Mouse (Mus musculus) lung, embryonic 15.5 days (tissue): Measurements from ENCODE around the gene Rps27l. TPM values are rescaled to one million over a fixed set of nuclear protein-coding genes. Genes with fewer than 3 reads are reported as not detected.
"Not testable (repeated sequence)": the region's sequence is repeated elsewhere in the genome, so short reads cannot be mapped to it uniquely, and the experiment has no call there.

ENCODE experiments used
- ATAC-seq: fragments of 200-750 bp; cut with Nextera tagmentation; 2 replicates; pipeline ENCODE4 v1.8.0; 2017; ENCODE audit warnings: moderate number of reproducible peaks, borderline replicate concordance; ENCODE audit not compliant: low FRiP score, low TSS enrichment; ENCODE audit errors: extremely low read depth
- H3K27ac ChIP-seq: fragments of 300-500 bp; sonication (generic); 2 replicates; pipeline ENCODE4 v1.5.1; 2015; ENCODE audit warnings: moderate library complexity, mild to moderate bottlenecking, inconsistent platforms
- H3K27me3 ChIP-seq: fragments of 300-500 bp; sonication (generic); 2 replicates; pipeline ENCODE4 v1.6.1; 2015; ENCODE audit warnings: inconsistent platforms
- H3K36me3 ChIP-seq: fragments of 300-500 bp; sonication (generic); 2 replicates; pipeline ENCODE4 v1.6.1; 2015; ENCODE audit warnings: inconsistent platforms
- H3K4me1 ChIP-seq: fragments of 300-500 bp; sonication (generic); 2 replicates; pipeline ENCODE4 v1.6.1; 2015; ENCODE audit warnings: inconsistent platforms
- H3K4me2 ChIP-seq: fragments of 300-500 bp; sonication (generic); 2 replicates; pipeline ENCODE4 v1.6.1; 2015; ENCODE audit warnings: inconsistent platforms, mild to moderate bottlenecking, moderate library complexity
- H3K4me3 ChIP-seq: fragments of 300-500 bp; sonication (generic); 2 replicates; pipeline ENCODE4 v1.5.1; 2015; ENCODE audit warnings: mild to moderate bottlenecking, inconsistent platforms
- H3K9ac ChIP-seq: fragments of 300-500 bp; sonication (generic); 2 replicates; pipeline ENCODE4 v1.6.1; 2015; ENCODE audit warnings: inconsistent platforms
- H3K9me3 ChIP-seq: fragments of 300-500 bp; sonication (generic); 2 replicates; pipeline ENCODE4 v1.6.1; 2016; ENCODE audit warnings: inconsistent platforms
- WGBS: fragments of 180-500 bp; shearing (Covaris S2); methylation state at CpG from one replicate; pipeline ENCODE4 v1.1.7; 2015; 5-methylcytosine and 5-hydroxymethylcytosine counted together
- polyA plus RNA-seq: library from polyadenylated mRNA; unstranded; fragments of >200 nt; fragmentation: Nextera tagmentation; extraction: Ambion mirVana; gene quantifications from 2 replicates; pipeline ENCODE4 v1.2.1, GENCODE M21; 2015

Rps27l gene
- polyA plus RNA-seq, 1 experiment from 2014 or later: 602 TPM

DNA sequence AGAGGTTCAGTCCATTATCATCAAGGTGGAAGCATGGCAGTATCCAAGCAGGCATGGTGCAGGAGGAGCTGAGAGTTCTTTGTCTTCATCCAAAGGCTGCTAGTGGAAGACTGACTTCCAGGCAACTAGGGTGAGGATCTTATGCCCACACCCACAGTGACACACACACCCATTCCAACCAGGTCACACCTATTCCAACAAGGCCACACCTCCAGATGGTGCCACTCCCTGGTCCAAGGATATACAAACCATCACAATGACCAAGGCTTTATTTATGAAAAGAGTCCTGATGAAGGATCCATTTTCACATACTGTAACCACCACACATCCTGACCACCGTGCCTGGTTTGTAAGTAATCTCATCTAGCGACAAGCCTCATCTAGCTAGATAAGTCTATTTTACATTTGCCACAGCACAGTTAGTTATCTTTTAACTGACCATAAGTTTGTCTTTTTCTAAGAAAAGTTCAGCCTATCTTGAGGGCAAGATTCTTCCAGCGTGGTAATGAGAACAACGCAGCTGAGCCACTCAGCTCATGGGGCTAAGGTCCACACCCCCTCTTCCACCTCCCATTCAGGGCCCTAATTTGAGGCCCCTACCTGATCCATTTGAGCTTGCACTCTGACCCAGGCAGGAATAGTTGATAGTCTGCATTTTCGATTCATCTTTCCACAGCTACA is 32.5 kb upstream of the Rps27l start:
- WGBS: 87% methylated on average over 5 of the region's 5 CpGs
- not testable (repeated sequence) for H3K36me3 ChIP-seq, H3K9ac ChIP-seq, H3K4me3 ChIP-seq, H3K4me2 ChIP-seq, H3K27ac ChIP-seq, ATAC-seq, H3K27me3 ChIP-seq, H3K9me3 ChIP-seq
- peaks cover 50% of the 10 kb centered on the region; the same call in 1 of the 2 replicates for H3K4me1 ChIP-seq

DNA sequence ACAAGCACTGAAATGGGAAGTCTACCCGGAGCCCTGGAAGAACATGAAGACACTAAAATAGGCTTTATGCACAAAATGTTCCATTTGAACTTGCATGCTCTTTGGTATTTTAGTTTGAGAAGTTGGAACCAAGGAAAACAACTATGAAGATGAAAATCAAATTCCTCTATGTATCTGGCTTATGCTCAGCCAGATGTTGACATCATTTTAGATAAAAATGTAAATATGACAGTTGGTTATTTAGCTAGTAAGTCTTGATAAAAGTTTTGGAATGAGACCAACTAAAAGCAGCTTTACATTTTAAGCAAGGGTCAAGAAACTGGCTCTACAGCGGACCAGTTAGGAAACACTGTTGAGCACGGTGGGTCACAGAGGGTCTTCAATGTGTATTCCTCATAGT is 31.3 kb upstream of the Rps27l start:
- peaks cover 51% of the 10 kb centered on the region; the same call in 1 of the 2 replicates for H3K4me1 ChIP-seq
- H3K4me2 ChIP-seq: no peak overlapping the region
- no peaks in the 10 kb centered on the region for H3K9me3 ChIP-seq
- no peak overlapping the region for H3K9ac ChIP-seq
- H3K27ac ChIP-seq: peak overlapping the region; percentile 52
- H3K36me3 ChIP-seq: no peaks in the 10 kb centered on the region
- H3K27me3 ChIP-seq: no peaks in the 10 kb centered on the region
- 60% methylated on average over 3 of the region's 3 CpGs for WGBS
- no peak overlapping the region for H3K4me3 ChIP-seq
- ATAC-seq: no peak

DNA sequence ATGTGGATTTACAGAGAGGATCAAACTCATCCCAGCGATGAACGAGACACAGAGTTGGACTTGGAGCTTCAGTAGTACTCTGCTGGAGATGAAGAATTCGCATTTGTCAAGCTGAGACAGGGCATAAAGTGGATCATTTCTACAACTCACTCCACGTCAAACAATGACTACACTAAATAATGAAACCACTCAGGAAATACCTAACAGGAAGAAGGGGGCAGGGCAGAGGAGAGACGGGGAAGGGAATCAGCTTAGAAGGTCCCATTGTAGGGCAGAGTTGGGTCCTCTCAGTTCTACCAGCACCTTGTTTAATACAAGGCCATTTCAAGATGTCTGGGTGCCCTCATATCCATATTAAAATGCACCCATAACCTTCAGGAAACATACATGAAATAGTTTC is 30.5 kb upstream of the Rps27l start:
- Histone ChIP-seq H3K36me3 (no peaks in the 10 kb centered on the region), H3K4me1 (peaks cover 46% of the 10 kb centered on the region; the same call in 1 of the 2 replicates), H3K9me3 (no peaks in the 10 kb centered on the region), H3K9ac (no peak overlapping the region), H3K4me2 (peak overlapping the region; percentile 0; the same call in 1 of the 2 replicates), H3K27ac (peak overlapping the region; percentile 38), H3K4me3 (no peak overlapping the region), H3K27me3 (no peaks in the 10 kb centered on the region)
- no peak for ATAC-seq
- 61% methylated on average over 5 of the region's 5 CpGs for WGBS

DNA sequence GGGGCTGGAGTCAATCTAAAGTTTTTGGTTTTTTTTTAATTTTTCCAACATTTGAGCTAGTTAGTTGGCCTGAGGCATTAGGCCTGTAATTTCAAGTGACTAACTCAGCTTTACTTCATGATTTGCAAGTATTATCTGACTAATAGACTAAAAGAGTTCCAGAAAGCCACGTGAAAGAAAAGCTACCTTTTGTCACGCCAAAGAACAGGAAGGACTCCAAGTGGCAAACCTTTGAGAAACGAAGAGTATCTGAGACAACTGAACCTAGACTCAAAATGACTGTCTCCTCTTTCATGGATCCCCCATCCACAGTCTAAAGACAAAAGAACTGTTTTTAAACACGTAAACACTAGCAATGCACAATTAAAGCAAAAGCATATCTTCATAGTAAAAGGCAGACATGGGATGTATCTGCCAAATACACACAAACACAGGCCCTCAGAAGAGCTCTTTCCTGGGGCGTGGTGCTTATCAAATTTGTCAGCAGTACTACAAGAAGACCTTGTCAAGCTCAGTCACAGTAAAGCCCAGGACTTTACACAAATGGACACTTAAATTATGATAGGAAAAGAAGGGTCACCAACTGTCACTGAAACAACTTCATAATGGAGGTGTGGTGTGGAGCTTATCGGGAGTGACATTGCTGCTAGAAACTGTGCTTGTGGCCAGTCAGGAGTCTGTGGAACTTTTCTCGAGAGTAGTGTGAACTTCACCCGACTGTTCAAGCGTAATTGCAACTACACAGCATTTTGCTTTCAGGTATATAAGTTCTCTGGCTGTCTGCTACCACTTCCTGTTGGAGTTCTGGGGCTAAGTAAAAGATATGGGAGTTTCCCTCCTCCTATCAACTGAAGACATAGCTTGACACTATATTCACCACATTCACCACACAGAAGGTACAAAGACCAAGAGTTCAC is 29.8 kb upstream of the Rps27l start:
- Histone ChIP-seq H3K27me3 (no peaks in the 10 kb centered on the region), H3K27ac (no peak overlapping the region), H3K4me2 (no peak overlapping the region), H3K9ac (no peak overlapping the region), H3K36me3 (no peaks in the 10 kb centered on the region), H3K9me3 (no peaks in the 10 kb centered on the region), H3K4me3 (no peak overlapping the region), H3K4me1 (peaks cover 51% of the 10 kb centered on the region; the same call in 1 of the 2 replicates)
- WGBS: 78% methylated on average over 9 of the region's 9 CpGs
- ATAC-seq: no peak

DNA sequence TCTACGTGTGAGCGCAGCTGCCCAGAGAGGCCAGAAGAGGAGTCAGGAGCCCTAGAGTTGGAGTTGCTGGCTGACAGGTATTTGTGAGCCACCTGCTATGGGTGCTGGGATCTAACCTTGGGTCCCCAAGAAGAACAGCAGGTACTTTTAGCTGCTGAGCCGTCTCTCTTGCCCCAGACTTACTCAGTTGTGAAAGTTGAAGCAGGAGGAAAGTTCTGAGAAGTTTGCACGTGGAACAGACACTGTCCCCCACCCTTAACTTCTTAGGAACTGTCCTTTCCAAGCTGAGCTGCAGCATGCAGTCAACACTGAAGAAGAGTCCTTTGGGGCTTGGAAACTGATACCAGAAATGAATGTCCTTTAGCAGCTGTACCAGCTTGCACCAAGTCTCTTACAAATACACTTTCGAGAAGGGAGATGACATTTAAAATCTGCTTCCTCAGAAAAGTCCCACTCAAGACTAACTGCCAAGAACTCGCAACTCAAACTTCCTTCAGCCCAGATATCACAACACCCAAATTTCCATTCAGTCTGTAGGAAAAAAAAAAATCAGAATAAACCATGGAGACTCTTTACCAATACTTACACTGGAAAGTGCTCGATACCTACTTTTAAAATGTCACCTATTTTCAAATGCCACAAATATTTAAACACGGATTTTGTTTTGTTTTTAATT is 28.5 kb upstream of the Rps27l start:
- H3K4me1 ChIP-seq: peaks cover 51% of the 10 kb centered on the region; the same call in 1 of the 2 replicates
- no peak for ATAC-seq
- H3K36me3 ChIP-seq: no peaks in the 10 kb centered on the region
- H3K27me3 ChIP-seq: no peaks in the 10 kb centered on the region
- H3K9me3 ChIP-seq: no peaks in the 10 kb centered on the region
- H3K4me2 ChIP-seq: no peak overlapping the region; the same call in 1 of the 2 replicates
- no peak overlapping the region for H3K27ac ChIP-seq
- H3K9ac ChIP-seq: no peak overlapping the region
- 84% methylated on average over 8 of the region's 8 CpGs for WGBS
- no peak overlapping the region for H3K4me3 ChIP-seq

DNA sequence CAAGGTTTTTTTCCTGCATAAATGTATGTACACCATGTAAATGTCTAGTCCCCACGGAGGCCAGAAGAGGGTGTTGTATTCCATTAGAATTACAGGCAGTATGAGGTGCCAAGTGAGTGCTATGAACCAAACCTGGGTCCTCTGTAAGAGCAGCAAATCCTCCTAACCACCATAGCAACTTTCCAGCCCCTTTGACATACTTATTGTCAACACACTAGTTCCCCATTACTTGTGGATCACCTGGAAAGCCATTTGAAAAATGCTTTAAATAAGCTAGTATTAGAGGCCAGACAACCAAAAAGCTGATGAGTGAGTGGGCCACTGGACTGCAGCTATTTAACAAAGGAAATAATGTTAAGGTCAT is 28.0 kb upstream of the Rps27l start:
- ATAC-seq: no peak
- Histone ChIP-seq H3K36me3 (no peaks in the 10 kb centered on the region), H3K27ac (no peak overlapping the region), H3K9ac (no peak overlapping the region), H3K4me3 (peak overlapping the region; percentile 67; the same call in 1 of the 2 replicates), H3K9me3 (no peaks in the 10 kb centered on the region), H3K27me3 (no peaks in the 10 kb centered on the region), H3K4me2 (peak overlapping the region; percentile 85), H3K4me1 (peaks cover 51% of the 10 kb centered on the region; the same call in 1 of the 2 replicates)
- 77% methylated on average over 1 of the region's 1 CpGs for WGBS

DNA sequence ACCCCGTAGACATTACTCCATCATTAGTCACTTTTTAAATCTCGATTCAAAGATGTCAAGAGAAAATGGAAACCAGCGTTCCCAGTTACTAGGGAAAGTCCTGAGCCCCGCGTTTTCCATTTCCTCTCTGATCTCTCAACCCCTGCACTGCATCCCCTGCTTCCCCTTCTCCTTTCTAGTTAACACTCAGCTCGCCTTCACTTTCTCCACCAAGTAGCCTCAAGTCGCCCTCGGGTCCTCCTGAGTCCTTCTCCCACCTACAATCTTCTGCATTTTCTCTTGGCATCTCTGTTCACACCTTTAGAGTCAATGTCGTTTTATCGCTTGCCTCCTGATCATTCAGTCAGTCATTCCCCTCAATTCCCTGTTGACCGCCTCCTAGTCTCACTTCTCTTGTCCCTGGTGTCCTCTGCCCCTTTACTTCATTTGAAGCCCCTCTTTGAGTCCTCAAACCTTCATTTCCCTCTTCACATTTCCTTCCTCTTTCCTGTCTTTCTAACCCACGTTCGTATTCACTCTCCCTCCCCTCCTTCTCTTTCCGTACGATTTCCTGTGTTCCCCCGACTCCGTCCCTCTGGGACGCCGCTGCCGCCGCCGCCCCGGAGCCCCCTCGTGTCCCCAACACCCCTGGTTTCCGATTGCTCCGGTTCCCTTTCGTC is 27.1 kb upstream of the Rps27l start:
- Histone ChIP-seq H3K9me3 (no peaks in the 10 kb centered on the region), H3K9ac (peak overlapping the region; percentile 85), H3K36me3 (no peaks in the 10 kb centered on the region), H3K4me3 (peak overlapping the region; percentile 67), H3K4me1 (peaks cover 47% of the 10 kb centered on the region; the same call in 1 of the 2 replicates), H3K4me2 (peak overlapping the region; percentile 85), H3K27me3 (no peaks in the 10 kb centered on the region), H3K27ac (peak overlapping the region; percentile 85)
- ATAC-seq: no peak
- 2% methylated on average over 27 of the region's 27 CpGs for WGBS

DNA sequence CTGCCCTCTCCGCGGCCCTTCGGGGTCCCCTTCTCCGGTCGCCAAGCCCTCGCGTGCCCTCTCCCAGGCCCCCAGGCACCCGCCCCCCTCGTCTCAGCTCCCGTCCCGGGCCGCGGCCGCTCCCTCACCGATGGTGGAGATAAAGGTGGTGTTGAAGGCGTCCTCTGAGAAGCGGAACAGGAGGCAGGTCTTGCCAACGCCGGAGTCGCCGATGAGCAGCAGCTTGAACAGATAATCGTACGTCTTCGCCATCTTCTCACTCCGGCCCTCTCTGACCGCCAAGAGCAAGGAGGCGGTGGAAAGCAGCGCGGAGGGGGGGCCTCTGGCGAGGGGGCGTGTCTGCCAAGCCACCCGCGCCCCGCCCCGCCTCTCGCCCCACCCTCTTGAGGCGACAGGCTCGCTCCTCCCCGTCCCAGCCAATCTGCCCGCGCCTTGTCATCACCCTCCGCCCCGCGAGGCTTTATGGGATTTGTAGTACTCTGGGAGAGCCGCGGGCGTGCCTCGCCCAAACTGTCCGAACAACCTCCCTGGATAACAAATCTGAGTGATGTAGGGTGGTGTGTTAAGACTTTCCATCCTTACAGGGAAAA is 26.4 kb upstream of the Rps27l start, which contains the start of gene Rab8b:
Gene Rab8b, minus strand, starts transcription at position 306 of the 590 bp plus-strand sequence.
- WGBS: under 1% methylated on average over 49 of the region's 49 CpGs
- peak within 1 kb of the TSS; percentile 85 for H3K9ac ChIP-seq
- H3K4me1 ChIP-seq: peaks cover 42% of the 10 kb centered on the region; the same call in 1 of the 2 replicates
- no peaks in the 10 kb centered on the region for H3K27me3 ChIP-seq
- peak within 1 kb of the TSS; percentile 85 for H3K27ac ChIP-seq
- peak; percentile 98 for ATAC-seq
- H3K4me3 ChIP-seq: peak within 1 kb of the TSS; percentile 67
- peak within 1 kb of the TSS; percentile 85 for H3K4me2 ChIP-seq
- H3K36me3 ChIP-seq: no peaks in the 10 kb centered on the region
- no peaks in the 10 kb centered on the region for H3K9me3 ChIP-seq

DNA sequence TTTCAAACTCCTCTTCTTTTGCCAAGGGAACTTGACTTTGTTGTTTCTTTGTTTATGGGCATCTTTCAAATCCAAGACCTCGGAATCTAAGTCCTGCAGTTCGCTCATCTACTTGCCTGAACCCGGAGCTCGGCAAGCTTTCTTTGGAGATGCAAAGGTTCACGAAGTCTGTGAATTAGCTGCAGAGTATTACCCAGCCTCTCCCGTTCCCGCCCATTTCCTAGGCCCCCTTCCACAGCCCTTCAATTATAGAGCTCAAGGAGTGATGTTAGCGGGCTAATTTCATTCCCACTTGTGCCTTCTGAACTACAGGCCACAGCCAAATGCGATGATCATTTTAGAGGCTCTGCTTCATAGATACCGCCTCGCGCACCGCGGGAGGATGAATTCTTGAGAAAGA is 25.9 kb upstream of the Rps27l start:
- H3K4me1 ChIP-seq: peaks cover 38% of the 10 kb centered on the region; the same call in 1 of the 2 replicates
- under 1% methylated on average over 14 of the region's 14 CpGs for WGBS
- no peaks in the 10 kb centered on the region for H3K9me3 ChIP-seq
- peak; percentile 12; the same call in 1 of the 2 replicates for ATAC-seq
- H3K27me3 ChIP-seq: no peaks in the 10 kb centered on the region
- peak overlapping the region; percentile 43 for H3K9ac ChIP-seq
- peak overlapping the region; percentile 85 for H3K4me2 ChIP-seq
- H3K27ac ChIP-seq: peak overlapping the region; percentile 61
- H3K4me3 ChIP-seq: peak overlapping the region; percentile 67
- H3K36me3 ChIP-seq: no peaks in the 10 kb centered on the region

DNA sequence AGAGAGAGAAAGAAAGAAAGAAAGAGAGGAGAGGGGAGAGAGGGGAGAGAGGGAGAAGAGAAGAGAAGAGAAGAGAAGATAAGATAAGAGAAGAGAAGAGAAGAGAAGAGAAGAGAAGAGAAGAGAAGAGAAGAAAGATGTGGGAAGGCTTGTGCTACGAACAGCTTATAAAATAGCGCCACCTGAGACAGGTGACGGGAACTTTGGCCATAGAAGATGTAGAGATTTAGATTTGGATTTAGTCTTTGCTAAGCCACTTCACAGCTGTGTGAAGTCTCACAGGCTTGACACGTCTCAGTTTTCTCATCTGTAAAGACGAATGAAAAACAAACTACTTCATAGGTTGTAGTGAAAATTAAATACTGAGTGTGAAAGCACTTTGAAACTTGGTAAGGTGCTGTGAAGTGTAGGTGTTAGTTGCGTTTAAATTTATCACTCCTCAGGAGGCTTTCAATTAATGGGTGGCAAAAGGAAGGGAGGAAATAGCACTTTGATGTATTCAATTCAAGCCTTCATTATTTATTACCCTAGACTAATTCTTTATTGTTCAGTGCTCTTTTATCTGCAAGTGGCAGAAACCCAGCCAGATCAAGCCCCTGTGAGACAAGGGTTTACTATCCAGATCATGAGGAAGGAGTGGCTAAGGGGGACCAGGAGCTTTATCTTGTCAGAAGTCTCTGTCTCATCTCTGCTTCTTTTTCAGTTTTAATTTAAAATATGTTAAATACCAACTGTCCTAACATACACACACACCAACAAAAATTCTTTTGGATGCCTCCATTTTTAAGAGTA is 25.2 kb upstream of the Rps27l start:
- H3K27ac ChIP-seq: no peak overlapping the region
- WGBS: 6% methylated on average over 6 of the region's 6 CpGs
- no peak for ATAC-seq
- no peaks in the 10 kb centered on the region for H3K27me3 ChIP-seq
- no peaks in the 10 kb centered on the region for H3K36me3 ChIP-seq
- peak overlapping the region; percentile 85 for H3K4me2 ChIP-seq
- no peaks in the 10 kb centered on the region for H3K9me3 ChIP-seq
- peaks cover 33% of the 10 kb centered on the region; the same call in 1 of the 2 replicates for H3K4me1 ChIP-seq
- H3K4me3 ChIP-seq: no peak overlapping the region
- H3K9ac ChIP-seq: no peak overlapping the region
